Comparison of ENCODE assay signal across 14 mouse cellular contexts in genomic region chr14:116783840-116784239, GRCm38 (mm10).
"Had no signal": no experiment of that assay in that cellular context is flagged by ENCODE, and none has a peak within 500 bp of the region (broad histone marks: within the 10 kb centered on the region; RNA-seq: fewer than 3 reads in every experiment).

No protein-coding gene starts in this region.

- H3K9ac ChIP-seq: limb, embryonic 15.5 days; liver, embryonic 12.5 days; lung, embryonic 14.5 days; neural tube, embryonic 15.5 days had no signal

- H3K27ac ChIP-seq: kidney, postnatal 0 days; limb, embryonic 15.5 days; liver, embryonic 12.5 days; midbrain, embryonic 10.5 days; neural tube, embryonic 15.5 days; stomach, postnatal 0 days had no signal

- H3K4me2 ChIP-seq: limb, embryonic 15.5 days; liver, embryonic 12.5 days; lung, embryonic 14.5 days; neural tube, embryonic 15.5 days had no signal

- H3K9me3 ChIP-seq: limb, embryonic 15.5 days; liver, embryonic 12.5 days; midbrain, embryonic 10.5 days; neural tube, embryonic 15.5 days had no signal

- H3K4me3 ChIP-seq: limb, embryonic 15.5 days; liver, embryonic 12.5 days; midbrain, embryonic 10.5 days; myocyte; neural tube, embryonic 15.5 days had no signal

- DNase-seq: kidney, postnatal 36 days; layer of hippocampus, adult 9-11 months; layer of hippocampus, postnatal 36 days; lung, embryonic 14.5 days; lung, postnatal 10 days; lung, postnatal 4 days; thymus, postnatal 14 days had no signal

- H3K4me1 ChIP-seq: limb, embryonic 15.5 days; liver, embryonic 12.5 days; midbrain, embryonic 10.5 days; neural tube, embryonic 15.5 days had no signal

- ATAC-seq: liver, embryonic 12.5 days had no signal

- H3K36me3 ChIP-seq: limb, embryonic 15.5 days; liver, embryonic 12.5 days; midbrain, embryonic 10.5 days; neural tube, embryonic 15.5 days had no signal

- H3K27me3 ChIP-seq: limb, embryonic 15.5 days; liver, embryonic 12.5 days; neural tube, embryonic 15.5 days had no signal
